In the genomic region with DNA sequence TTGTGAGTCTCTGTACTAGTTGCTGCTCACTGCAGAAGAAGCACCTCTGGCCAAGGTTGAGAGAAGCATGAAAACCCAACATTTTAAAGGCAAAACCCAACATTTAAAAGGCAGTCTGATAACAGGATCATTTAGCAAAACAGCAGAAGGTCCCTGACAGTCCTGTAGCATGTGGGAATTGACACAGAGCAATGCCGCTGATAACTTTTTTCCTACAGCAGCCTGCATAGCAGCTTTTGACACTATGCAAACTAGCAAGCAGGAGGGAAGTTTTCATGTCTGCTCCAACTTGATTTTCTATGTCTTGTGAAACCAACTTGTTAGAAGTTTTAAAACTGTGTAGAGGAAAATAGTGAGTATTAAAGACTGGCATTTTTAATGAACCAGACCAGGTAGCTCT, we compare ENCODE assay signal across 33 mouse cellular contexts. TPM values are rescaled to one million over a fixed set of nuclear protein-coding genes. Genes with fewer than 3 reads are reported as not detected.
"Had no signal": no experiment of that assay in that cellular context is flagged by ENCODE, and none has a peak within 500 bp of the region (broad histone marks: within the 10 kb centered on the region; RNA-seq: fewer than 3 reads in every experiment).

No protein-coding gene starts in this region.

- H3K36me3 ChIP-seq: liver, embryonic 13.5 days; lung, embryonic 15.5 days; midbrain, embryonic 12.5 days; midbrain, embryonic 13.5 days; midbrain, embryonic 15.5 days; neural tube, embryonic 12.5 days had no signal

- H3K27me3 ChIP-seq: limb, embryonic 12.5 days; limb, embryonic 15.5 days; liver, embryonic 12.5 days; liver, embryonic 13.5 days; liver, embryonic 15.5 days; lung, embryonic 15.5 days; megakaryocyte, embryonic 14.5 days; midbrain, embryonic 12.5 days; midbrain, embryonic 15.5 days; neural tube, embryonic 12.5 days had no signal

- DNase-seq: left cerebral cortex, postnatal 4 days; liver; liver, embryonic 13.5 days; liver, postnatal 0 days; lung, adult 18-20 months; lung, adult 2 months; lung, embryonic 14.5 days; lung, postnatal 10 days; lung, postnatal 14 days; lung, postnatal 36 days; lung, postnatal 4 days; midbrain, embryonic 14.5 days had no signal

- H3K9ac ChIP-seq: limb, embryonic 12.5 days; limb, embryonic 13.5 days; limb, embryonic 15.5 days; liver, embryonic 13.5 days; liver, embryonic 14.5 days; liver, embryonic 15.5 days; lung, embryonic 14.5 days; lung, embryonic 15.5 days; midbrain, embryonic 12.5 days; midbrain, embryonic 15.5 days; neural tube, embryonic 12.5 days had no signal

- H3K9me3 ChIP-seq: limb, embryonic 10.5 days; limb, embryonic 12.5 days; limb, embryonic 13.5 days; limb, embryonic 15.5 days; liver, embryonic 12.5 days; liver, embryonic 13.5 days; liver, embryonic 15.5 days; lung, embryonic 15.5 days; megakaryocyte, embryonic 14.5 days; midbrain, embryonic 12.5 days; midbrain, embryonic 13.5 days; midbrain, embryonic 15.5 days; neural tube, embryonic 12.5 days had no signal

- H3K27ac ChIP-seq: limb, embryonic 12.5 days; limb, embryonic 13.5 days; limb, embryonic 15.5 days; liver, embryonic 12.5 days; liver, embryonic 13.5 days; liver, embryonic 14.5 days; liver, embryonic 15.5 days; lung, embryonic 15.5 days; macrophage; midbrain, embryonic 12.5 days; midbrain, embryonic 13.5 days; midbrain, embryonic 15.5 days; neural tube, embryonic 12.5 days had no signal

RNA-seq across cellular contexts. Expression of a gene that starts 30.3 kb away (rescaled TPM):
- total RNA-seq: megakaryocyte progenitor cell, adult 5-6 weeks; megakaryocyte, adult 5-6 weeks; monocyte, adult 5-6 weeks had no signal
- polyA plus RNA-seq: limb, embryonic 10.5 days; limb, embryonic 11.5 days; liver, embryonic 11.5 days; liver, embryonic 12.5 days; liver, embryonic 14.5 days; liver, embryonic 15.5 days; liver, embryonic 16.5 days; macrophage; myocyte had no signal
